Mouse (Mus musculus) stomach, postnatal 0 days (tissue): ENCODE results near the gene Tbk1. TPM values are rescaled to one million over a fixed set of nuclear protein-coding genes. Genes with fewer than 3 reads are reported as not detected.
A peak's percentile ranks its signal among the peaks of the same experiment; 100 is the strongest.

Experiments
- ATAC-seq: fragments of 200-750 bp; cut with Nextera tagmentation; 2 replicates; pipeline ENCODE4 v1.8.0; 2017; ENCODE audit not compliant: low FRiP score, low TSS enrichment
- DNase-seq: peaks from one replicate; pipeline ENCODE4 v3.0.0-alpha.2; 2016; ENCODE audit warnings: low spot score
- H3K27ac ChIP-seq: fragments of 300-500 bp; sonication (generic); replicated peaks from 2 replicates; pipeline ENCODE4 v1.5.1; 2014; ENCODE audit warnings: mild to moderate bottlenecking, control low read depth
- H3K27me3 ChIP-seq: fragments of 300-500 bp; sonication (generic); 2 replicates; pipeline ENCODE4 v1.6.1; 2014; ENCODE audit warnings: low read length; ENCODE audit not compliant: control insufficient read depth, insufficient read depth
- H3K36me3 ChIP-seq: fragments of 300-500 bp; sonication (generic); 2 replicates; pipeline ENCODE4 v1.6.1; 2014; ENCODE audit warnings: low read length, mixed read lengths; ENCODE audit not compliant: control insufficient read depth, insufficient read depth
- H3K4me1 ChIP-seq: fragments of 300-500 bp; sonication (generic); replicated peaks from 2 replicates; pipeline ENCODE4 v1.6.1; 2014; ENCODE audit warnings: antibody characterized with exemption; ENCODE audit not compliant: control insufficient read depth, insufficient read depth
- H3K4me2 ChIP-seq: fragments of 300-500 bp; sonication (generic); replicated peaks from 2 replicates; pipeline ENCODE4 v1.6.1; 2014; ENCODE audit warnings: low read depth, mild to moderate bottlenecking, control low read depth, moderate library complexity
- H3K4me3 ChIP-seq: fragments of 300-500 bp; sonication (generic); 2 replicates; pipeline ENCODE4 v1.5.1; 2014; ENCODE audit warnings: low read depth, low read length, control low read depth
- H3K9ac ChIP-seq: fragments of 300-500 bp; sonication (generic); 2 replicates; pipeline ENCODE4 v1.6.1; 2014; ENCODE audit warnings: mild to moderate bottlenecking, low read length, control low read depth, mixed read lengths
- H3K9me3 ChIP-seq: fragments of 300-500 bp; sonication (generic); 2 replicates; pipeline ENCODE4 v1.6.1; 2016; ENCODE audit warnings: low read length; ENCODE audit not compliant: control insufficient read depth
- CTCF ChIP-seq: IDR thresholded peaks from 2 replicates; pipeline ENCODE4 v1.5.1; 2016; ENCODE audit warnings: antibody characterized with exemption, low read depth, mild to moderate bottlenecking, moderate library complexity
- EP300 ChIP-seq: optimal IDR thresholded peaks from 2 replicates; pipeline ENCODE3; 2016; ENCODE audit warnings: antibody characterized with exemption
- WGBS: fragments of 180-500 bp; shearing (Covaris S2); extraction: QIAGEN DNeasy Blood & Tissue Kit; methylation state at CpG from one replicate; pipeline ENCODE4 v1.1.7; 2014; 5-methylcytosine and 5-hydroxymethylcytosine counted together
- polyA plus RNA-seq: library from polyadenylated mRNA; unstranded; fragments of >200 nt; fragmentation: Nextera tagmentation; extraction: Ambion mirVana; gene quantifications from 2 replicates; pipeline ENCODE4 v1.2.1, GENCODE M21; 2015

Tbk1 gene
- polyA plus RNA-seq, 1 experiment from 2014 or later, result 16.6 TPM

DNA sequence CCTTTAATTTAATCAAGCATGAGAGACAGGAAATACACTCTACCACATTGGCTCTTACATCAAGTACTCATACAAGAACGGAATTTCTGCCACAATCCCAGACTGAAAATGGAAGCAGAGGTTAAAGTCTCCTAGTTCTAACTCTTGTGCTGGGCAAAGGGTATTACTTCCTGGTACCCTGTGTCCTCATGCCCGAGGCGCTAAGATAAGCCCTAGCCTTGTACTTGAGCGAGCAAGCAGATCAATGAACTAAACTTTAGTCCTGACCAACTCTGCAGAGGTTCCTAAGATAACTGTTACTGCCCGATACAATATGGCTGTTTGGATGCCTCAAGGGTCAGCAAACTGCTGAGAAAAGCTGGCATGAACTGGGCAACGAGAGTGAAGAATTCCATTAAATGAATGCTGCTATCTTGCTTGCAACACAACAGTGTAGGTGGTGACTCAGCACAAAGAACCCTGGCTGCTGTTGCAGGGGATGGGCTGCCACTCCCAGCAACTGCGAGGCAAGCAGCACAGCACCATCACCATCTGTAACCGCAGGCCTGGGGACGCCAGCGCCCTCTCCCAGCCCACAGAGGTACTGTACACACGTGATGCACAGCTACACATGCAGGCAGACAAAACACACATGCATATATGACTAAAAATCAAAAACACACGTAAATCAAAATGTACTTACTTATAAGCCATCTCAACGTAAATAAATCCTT lies 18.2 kb upstream of the Tbk1 start:
- no peak for TF ChIP-seq EP300
- 0 out of 2 replicates have a peak, but pooled peaks have one; percentile 18 for TF ChIP-seq CTCF
- WGBS, result 88% methylated on average over 13 of the region's 13 CpGs
- Histone ChIP-seq H3K36me3 (peaks cover 52% of the 10 kb centered on the region), H3K9me3 (no peaks in the 10 kb centered on the region), H3K27ac (no peak overlapping the region), H3K4me1 (no peaks in the 10 kb centered on the region), H3K9ac (no peak overlapping the region), H3K4me2 (no peak overlapping the region), H3K4me3 (no peak overlapping the region), H3K27me3 (no peaks in the 10 kb centered on the region)
- DNase-seq, result no peak
- ATAC-seq, result peak; percentile 69

DNA sequence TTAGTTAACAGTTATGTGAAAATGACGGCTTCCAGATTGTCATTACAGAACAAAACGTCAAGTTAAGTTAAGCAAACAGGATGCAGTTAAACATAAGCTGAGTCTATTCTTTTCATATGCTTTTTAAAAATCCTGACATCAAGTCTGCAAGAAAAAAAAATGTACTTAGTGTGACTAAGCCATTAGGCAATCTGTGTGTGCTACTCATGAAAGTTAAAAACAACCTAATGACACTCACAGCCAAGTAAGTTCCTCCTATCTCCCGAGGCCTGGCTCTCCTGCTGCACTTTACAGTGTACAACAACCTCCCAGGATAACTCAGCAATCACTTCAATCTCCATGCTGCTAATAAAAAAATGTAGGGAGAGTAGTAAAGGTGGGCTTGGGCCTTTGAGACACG lies 17.0 kb upstream of the Tbk1 start:
- Histone ChIP-seq H3K9me3 (no peaks in the 10 kb centered on the region), H3K27ac (no peak overlapping the region), H3K36me3 (peaks cover 58% of the 10 kb centered on the region), H3K4me3 (no peak overlapping the region), H3K4me1 (no peaks in the 10 kb centered on the region), H3K27me3 (no peaks in the 10 kb centered on the region), H3K9ac (no peak overlapping the region), H3K4me2 (no peak overlapping the region)
- ATAC-seq (no peak), DNase-seq (no peak)
- no peak for TF ChIP-seq EP300
- TF ChIP-seq CTCF, result no peak
- 80% methylated on average over 4 of the region's 4 CpGs for WGBS

DNA sequence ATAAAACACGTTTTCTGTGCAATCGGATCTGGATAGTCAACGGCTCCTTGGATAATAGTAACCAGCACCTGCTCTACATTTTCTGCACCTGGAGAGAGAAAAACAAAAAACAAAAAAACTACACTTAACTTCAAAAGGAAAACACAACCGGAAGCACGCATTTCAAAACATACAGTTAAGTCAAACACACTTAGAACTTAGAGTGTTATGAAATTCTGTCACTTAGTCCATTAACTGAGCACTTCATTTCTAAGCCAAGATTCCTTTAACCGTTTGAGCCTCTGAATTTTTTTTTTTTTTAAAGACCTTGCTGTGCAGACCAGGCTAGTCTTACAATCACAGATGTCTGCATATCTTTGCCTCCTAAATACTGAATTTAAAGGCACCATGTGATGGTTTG lies 14.7 kb upstream of the Tbk1 start:
- ATAC-seq (no peak), DNase-seq (no peak)
- no peak overlapping the region for H3K4me2 ChIP-seq
- H3K27me3 ChIP-seq, result no peaks in the 10 kb centered on the region
- H3K9me3 ChIP-seq, result no peaks in the 10 kb centered on the region
- TF ChIP-seq EP300 (no peak), CTCF (no peak)
- WGBS, result 67% methylated on average over 6 of the region's 6 CpGs
- no peak overlapping the region for H3K27ac ChIP-seq
- no peak overlapping the region for H3K9ac ChIP-seq
- no peaks in the 10 kb centered on the region for H3K4me1 ChIP-seq
- peaks cover 52% of the 10 kb centered on the region for H3K36me3 ChIP-seq
- no peak overlapping the region for H3K4me3 ChIP-seq

DNA sequence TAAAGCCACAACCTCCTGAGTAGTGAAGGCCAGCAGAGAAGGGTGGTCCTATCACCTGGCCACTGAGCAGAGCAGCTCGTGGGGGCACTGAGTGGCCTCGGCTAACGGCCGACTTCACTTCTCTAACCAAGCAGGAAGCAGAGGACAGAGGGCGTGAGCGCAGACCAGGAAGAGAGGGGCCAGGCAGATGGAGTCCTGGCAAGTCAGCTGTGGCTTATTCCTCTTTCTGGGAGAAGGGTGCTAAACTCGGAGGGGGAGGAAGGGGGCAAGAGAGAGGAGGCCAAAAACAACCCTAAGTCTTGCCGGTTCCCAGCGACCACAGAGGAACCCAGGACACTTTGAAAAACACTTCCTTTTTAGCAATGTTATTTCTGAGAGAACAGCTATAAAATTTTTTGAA lies 10.0 kb upstream of the Tbk1 start:
- WGBS, result 79% methylated on average over 9 of the region's 9 CpGs
- ATAC-seq, result no peak
- H3K27me3 ChIP-seq, result no peaks in the 10 kb centered on the region

DNA sequence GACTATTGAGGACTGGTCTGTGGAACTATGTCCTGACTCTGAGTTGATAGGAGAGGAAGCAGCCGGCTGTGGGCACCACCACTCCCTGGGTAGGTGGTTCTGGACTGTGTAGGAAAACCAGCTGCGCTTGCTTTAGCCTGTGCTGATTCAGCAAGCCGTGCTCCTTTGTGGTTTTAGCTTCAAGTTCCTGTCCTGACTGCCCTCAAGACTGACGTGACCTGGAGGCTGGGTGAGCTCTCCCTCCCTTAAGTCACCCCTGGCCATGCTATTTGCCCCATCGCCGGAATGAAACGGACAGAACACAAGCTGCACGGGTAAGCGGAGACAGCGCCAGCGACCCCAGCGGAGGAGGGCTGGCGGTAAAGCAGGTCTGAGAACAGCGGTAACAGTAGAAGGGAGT lies 4.5 kb upstream of the Tbk1 start:
- DNase-seq (no peak), ATAC-seq (no peak)
- no peak overlapping the region for H3K4me2 ChIP-seq
- no peak overlapping the region for H3K27ac ChIP-seq
- H3K4me3 ChIP-seq, result no peak overlapping the region
- no peaks in the 10 kb centered on the region for H3K9me3 ChIP-seq
- H3K36me3 ChIP-seq, result peaks cover 7% of the 10 kb centered on the region; the same call in 1 of the 2 replicates
- H3K4me1 ChIP-seq, result no peaks in the 10 kb centered on the region
- TF ChIP-seq CTCF (no peak), EP300 (no peak)
- H3K9ac ChIP-seq, result no peak overlapping the region
- WGBS, result 77% methylated on average over 14 of the region's 14 CpGs
- H3K27me3 ChIP-seq, result no peaks in the 10 kb centered on the region

More for the DNA sequence above, 10.0 kb upstream of the Tbk1 start:
- TF ChIP-seq EP300 (no peak), CTCF (no peak)
- H3K27ac ChIP-seq, result no peak overlapping the region
- H3K4me1 ChIP-seq, result no peaks in the 10 kb centered on the region
- DNase-seq, result no peak
- no peaks in the 10 kb centered on the region for H3K9me3 ChIP-seq
- H3K4me2 ChIP-seq, result no peak overlapping the region
- H3K4me3 ChIP-seq, result no peak overlapping the region
- peaks cover 29% of the 10 kb centered on the region for H3K36me3 ChIP-seq
- no peak overlapping the region for H3K9ac ChIP-seq

DNA sequence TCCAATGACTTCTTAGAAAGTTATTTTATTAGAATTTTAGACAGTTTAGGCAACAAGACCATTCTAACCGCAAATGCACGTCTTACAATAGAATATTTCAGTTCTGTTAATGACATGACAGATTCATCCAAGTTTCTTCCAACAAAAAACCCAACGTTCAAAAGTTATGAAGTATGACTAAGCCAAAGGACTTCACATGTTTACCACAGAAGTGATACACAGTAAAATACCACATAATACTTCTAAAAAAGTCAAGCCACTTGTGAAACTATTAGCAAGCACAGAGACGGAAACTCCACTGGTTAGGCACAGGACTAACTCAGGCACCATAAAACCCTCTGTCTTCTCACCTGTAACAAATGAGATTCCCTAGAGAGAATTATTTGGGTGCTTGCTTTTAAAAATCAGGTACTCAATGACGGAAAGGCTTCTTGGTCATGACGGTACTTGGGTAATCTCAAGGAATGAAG lies 819 bp upstream of the Tbk1 start:
- Histone ChIP-seq H3K4me1 (no peaks in the 10 kb centered on the region), H3K4me3 (peak overlapping the region; percentile 86), H3K9me3 (no peaks in the 10 kb centered on the region), H3K36me3 (peaks cover 7% of the 10 kb centered on the region; the same call in 1 of the 2 replicates), H3K4me2 (peak overlapping the region; percentile 69), H3K27me3 (no peaks in the 10 kb centered on the region), H3K9ac (peak overlapping the region; percentile 95; the same call in 1 of the 2 replicates), H3K27ac (peak overlapping the region; percentile 94)
- 48% methylated on average over 6 of the region's 6 CpGs for WGBS
- no peak for DNase-seq
- ATAC-seq, result no peak
- TF ChIP-seq CTCF, result no peak
- TF ChIP-seq EP300, result no peak
